Mouse (Mus musculus) erythroblast, embryonic 14.5 days (primary cell): ENCODE results near the gene S100a3.

ENCODE experiments used
- GATA1 ChIP-seq: IDR thresholded peaks from 2 replicates; pipeline ENCODE4 v1.6.1; 2012; ENCODE audit warnings: low read length, inconsistent platforms, mixed read lengths
- TAL1 ChIP-seq: IDR thresholded peaks from 3 replicates; pipeline ENCODE4 v1.6.1; 2012; ENCODE audit warnings: low read length, inconsistent platforms, mixed read lengths

DNA sequence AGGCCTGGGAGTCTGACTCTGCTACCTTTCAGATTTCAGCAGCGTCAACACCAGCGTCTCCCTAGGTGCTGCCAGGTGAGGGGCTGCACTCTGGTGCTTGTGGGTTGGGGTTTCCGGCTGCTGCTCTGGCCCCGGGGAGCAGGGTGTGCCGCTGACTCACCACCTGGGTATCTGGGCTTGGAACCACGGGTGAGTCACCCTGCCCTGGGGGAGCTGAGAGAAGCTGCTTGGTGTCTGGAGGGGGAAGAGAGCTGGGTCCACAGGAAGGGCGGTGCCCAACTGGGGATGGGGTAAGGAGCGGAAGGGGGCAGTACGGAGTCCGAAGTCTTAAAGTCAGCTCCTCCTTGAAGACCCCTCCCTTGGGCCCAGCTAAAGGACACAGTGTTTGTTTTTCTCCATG lies 26.5 kb downstream of the S100a3 start:
- TF ChIP-seq TAL1 (no peak), GATA1 (no peak)
